Mouse (Mus musculus): Measurements from ENCODE around the gene Cldn34a.
"Not testable (repeated sequence)": the region's sequence is repeated elsewhere in the genome, so short reads cannot be mapped to it uniquely, and the experiment has no call there.

Cldn34a gene

DNA sequence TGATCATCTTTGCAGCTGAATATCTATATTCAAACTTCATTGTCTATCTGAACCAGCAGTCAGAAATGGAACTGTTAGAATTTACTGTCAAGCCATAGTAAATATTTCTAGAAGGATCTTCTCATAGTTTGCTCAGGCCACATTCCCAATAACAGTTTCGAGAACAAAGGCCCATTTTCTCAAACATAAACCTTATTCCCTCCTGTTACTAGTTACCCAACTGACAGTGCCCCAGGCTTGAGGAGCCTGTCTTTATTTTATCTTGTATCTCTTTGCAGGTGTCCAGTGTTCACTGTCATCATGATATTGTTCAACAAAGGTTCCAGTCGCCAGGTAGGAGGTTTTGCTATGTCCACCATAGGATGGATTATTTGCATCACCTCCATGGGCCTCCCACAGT, at the start of gene Cldn34a:
Gene Cldn34a, plus strand, starts transcription at position 301 of the 400 bp plus-strand sequence.
- DNase-seq = no peak

DNA sequence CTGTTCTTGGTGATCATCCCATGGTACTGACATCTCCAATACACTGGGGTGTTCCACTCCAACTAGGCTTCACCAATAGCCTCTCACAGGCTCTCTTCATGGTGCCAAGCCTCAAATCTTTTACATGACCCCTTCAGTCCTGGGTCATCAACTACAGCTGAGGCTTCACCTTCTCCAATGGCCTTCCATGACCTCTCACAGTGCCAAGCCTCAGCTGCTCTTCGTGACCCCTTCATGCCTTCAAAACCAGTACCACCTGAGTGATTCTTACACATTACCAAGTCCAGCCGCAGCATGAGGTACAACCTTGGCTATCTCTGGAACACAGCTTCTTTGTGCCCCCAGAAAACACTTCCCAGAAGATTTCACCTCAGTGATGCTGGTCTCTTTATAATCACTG, 44.5 kb upstream of the Cldn34a start:
- DNase-seq = not testable (repeated sequence)

DNA sequence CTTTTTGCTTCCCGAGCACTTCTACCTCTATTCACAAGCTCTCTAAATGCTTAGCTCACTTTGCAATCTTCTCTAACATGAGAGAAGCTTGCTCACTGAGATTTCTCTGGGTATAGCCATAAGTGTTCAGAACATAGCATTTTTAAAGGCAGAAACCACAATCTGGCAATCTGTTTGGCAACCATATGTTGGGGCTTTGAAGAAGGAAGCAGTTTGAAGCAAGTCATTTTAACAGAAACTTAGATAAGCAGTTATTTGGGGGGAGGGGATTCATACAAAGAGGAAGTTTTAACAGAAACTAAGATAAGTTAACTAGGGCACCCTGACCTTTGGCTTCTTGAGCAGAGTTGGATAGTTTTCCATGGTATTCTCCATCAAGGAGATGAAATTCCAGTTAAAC, 17.4 kb upstream of the Cldn34a start:
- DNase-seq = no peak

DNA sequence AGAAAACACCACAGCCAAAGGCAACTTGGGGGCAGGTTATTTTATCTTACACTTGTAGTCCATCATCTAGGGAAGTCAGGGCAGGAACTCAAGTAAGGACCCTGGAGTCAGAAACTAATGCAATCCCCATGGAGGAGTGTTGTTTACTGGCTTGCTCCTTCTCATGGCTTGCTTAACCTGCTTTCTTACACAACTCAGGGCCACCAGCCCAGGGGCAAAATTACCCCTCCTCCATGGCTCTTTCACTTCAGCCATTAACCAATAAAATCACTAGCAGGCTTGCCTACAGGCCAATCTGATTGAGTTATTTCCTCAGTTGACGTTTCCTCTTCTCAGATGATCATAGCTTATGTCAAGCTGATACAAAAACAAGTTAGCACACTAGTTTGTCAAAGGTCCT, 15.0 kb upstream of the Cldn34a start:
- DNase-seq = no peak

DNA sequence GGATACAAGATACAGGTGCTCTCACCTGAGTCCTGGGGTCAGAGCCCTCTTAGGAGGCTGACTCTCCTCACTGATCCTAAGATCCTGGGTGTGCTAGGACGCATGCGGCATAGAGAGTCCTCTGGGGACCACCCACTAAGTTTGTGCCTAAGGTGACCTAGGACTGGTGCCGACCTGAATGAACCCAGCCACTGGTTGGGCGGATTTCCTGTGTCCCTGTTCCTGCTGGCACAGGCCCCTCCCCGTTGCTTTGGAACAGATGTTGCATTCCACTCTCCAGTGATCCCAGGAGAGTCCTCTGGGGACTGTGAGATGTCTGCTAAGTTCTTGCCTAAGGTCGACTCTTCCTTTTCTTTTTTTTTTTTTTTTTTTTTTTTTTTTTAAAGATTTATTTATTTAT, 5.7 kb upstream of the Cldn34a start:
- no peak for DNase-seq
